Mouse (Mus musculus): ENCODE results near the gene Abt1. TPM values are rescaled to one million over a fixed set of nuclear protein-coding genes. Genes with fewer than 3 reads are reported as not detected.

Gene Abt1
- polyA plus RNA-seq, 1 experiment from 2014 or later: 9.3 TPM

GRCm38 (mm10) chr13:23462063-23462462 lies 38.4 kb upstream of the Abt1 start:
- 81% methylated on average over 4 of the region's 4 CpGs for WGBS
- peaks cover 14% of the 10 kb centered on the region; the same call in 1 of the 2 replicates for H3K27me3 ChIP-seq (ENCODE audit: control insufficient read depth, insufficient read depth, low read length)

GRCm38 (mm10) chr13:23459264-23459846 lies 35.7 kb upstream of the Abt1 start:
- Histone ChIP-seq H3K4me2 (ENCODE audit: low read length) (no peak overlapping the region), H3K36me3 (ENCODE audit: control insufficient read depth, insufficient read depth, low read length) (no peaks in the 10 kb centered on the region), H3K27ac (replicated peaks; ENCODE audit: low read depth, low read length) (no peak overlapping the region), H3K9me3 (ENCODE audit: control insufficient read depth, low read length) (no peaks in the 10 kb centered on the region), H3K9ac (replicated peaks; ENCODE audit: low read length) (no peak overlapping the region), H3K4me3 (replicated peaks; ENCODE audit: low read depth, low read length) (no peak overlapping the region), H3K27me3 (ENCODE audit: control insufficient read depth, insufficient read depth, low read length) (no peaks in the 10 kb centered on the region), H3K4me1 (ENCODE audit: control insufficient read depth, insufficient read depth, low read length) (no peaks in the 10 kb centered on the region)
- DNase-seq (no peak), ATAC-seq (ENCODE audit: low FRiP score, low TSS enrichment) (no peak)
- 20% methylated on average over 15 of the region's 15 CpGs for WGBS

More at GRCm38 (mm10) chr13:23462063-23462462, 38.4 kb upstream of the Abt1 start:
- Histone ChIP-seq H3K9ac (replicated peaks; ENCODE audit: low read length) (no peak overlapping the region), H3K4me2 (ENCODE audit: low read length) (no peak overlapping the region), H3K36me3 (ENCODE audit: control insufficient read depth, insufficient read depth, low read length) (no peaks in the 10 kb centered on the region), H3K4me1 (ENCODE audit: control insufficient read depth, insufficient read depth, low read length) (peaks cover 11% of the 10 kb centered on the region), H3K27ac (replicated peaks; ENCODE audit: low read depth, low read length) (no peak overlapping the region), H3K9me3 (ENCODE audit: control insufficient read depth, low read length) (no peaks in the 10 kb centered on the region), H3K4me3 (replicated peaks; ENCODE audit: low read depth, low read length) (no peak overlapping the region)
- DNase-seq (no peak), ATAC-seq (ENCODE audit: low FRiP score, low TSS enrichment) (no peak)

- ATAC-seq (ENCODE audit: low FRiP score, low TSS enrichment) (no peak), DNase-seq (no peak)
- peak overlapping the region; percentile 33; the same call in 1 of the 2 replicates for H3K27ac ChIP-seq (replicated peaks; ENCODE audit: low read depth, low read length)
- peak overlapping the region; percentile 61; the same call in 1 of the 2 replicates for H3K9ac ChIP-seq (replicated peaks; ENCODE audit: low read length)
- 0 out of 2 replicates have a peak, but pooled peaks cover 2% of the 10 kb centered on the region for H3K4me1 ChIP-seq (ENCODE audit: control insufficient read depth, insufficient read depth, low read length)
- H3K4me2 ChIP-seq (ENCODE audit: low read length): peak overlapping the region; percentile 52
- H3K36me3 ChIP-seq (ENCODE audit: control insufficient read depth, insufficient read depth, low read length): no peaks in the 10 kb centered on the region
- H3K9me3 ChIP-seq (ENCODE audit: control insufficient read depth, low read length): no peaks in the 10 kb centered on the region
- under 1% methylated on average over 9 of the region's 9 CpGs for WGBS
- H3K4me3 ChIP-seq (replicated peaks; ENCODE audit: low read depth, low read length): peak overlapping the region; percentile 63
- no peaks in the 10 kb centered on the region for H3K27me3 ChIP-seq (ENCODE audit: control insufficient read depth, insufficient read depth, low read length)
These were observed 30.3 kb upstream of the Abt1 start for GRCm38 (mm10) chr13:23453926-23454325.

DNA sequence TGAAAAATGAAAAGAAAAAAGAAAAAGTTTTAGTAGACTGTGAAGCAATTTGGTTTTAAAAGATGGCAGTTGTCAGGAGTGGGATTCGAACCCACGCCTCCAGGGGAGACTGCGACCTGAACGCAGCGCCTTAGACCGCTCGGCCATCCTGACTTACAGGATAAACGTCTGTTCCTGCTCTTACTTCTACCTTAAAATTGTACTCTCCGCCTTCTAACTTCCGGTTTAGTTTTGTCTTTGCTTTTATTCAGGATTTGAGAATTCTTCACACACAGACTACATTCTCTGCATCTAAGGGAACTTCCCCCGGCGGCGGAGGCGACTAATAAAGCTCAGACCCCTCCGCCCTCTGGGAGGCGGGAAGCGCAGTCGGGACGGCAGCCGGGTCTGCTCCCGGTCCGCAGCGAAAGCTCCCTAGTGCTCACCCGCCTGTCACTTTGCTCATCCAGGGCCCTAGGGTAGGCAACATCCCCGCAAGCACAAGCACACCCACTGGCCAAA lies 29.7 kb upstream of the Abt1 start:
- H3K27ac ChIP-seq (replicated peaks; ENCODE audit: low read depth, low read length): peak overlapping the region; percentile 33; the same call in 1 of the 2 replicates
- ATAC-seq (ENCODE audit: low FRiP score, low TSS enrichment) (peak; percentile 87), DNase-seq (peak; percentile 90)
- H3K4me1 ChIP-seq (ENCODE audit: control insufficient read depth, insufficient read depth, low read length): 0 out of 2 replicates have a peak, but pooled peaks cover 5% of the 10 kb centered on the region
- under 1% methylated on average over 25 of the region's 25 CpGs for WGBS
- peak overlapping the region; percentile 52 for H3K4me2 ChIP-seq (ENCODE audit: low read length)
- peak overlapping the region; percentile 63 for H3K4me3 ChIP-seq (replicated peaks; ENCODE audit: low read depth, low read length)
- no peaks in the 10 kb centered on the region for H3K36me3 ChIP-seq (ENCODE audit: control insufficient read depth, insufficient read depth, low read length)
- no peaks in the 10 kb centered on the region for H3K9me3 ChIP-seq (ENCODE audit: control insufficient read depth, low read length)
- H3K27me3 ChIP-seq (ENCODE audit: control insufficient read depth, insufficient read depth, low read length): no peaks in the 10 kb centered on the region
- peak overlapping the region; percentile 61 for H3K9ac ChIP-seq (replicated peaks; ENCODE audit: low read length)

DNA sequence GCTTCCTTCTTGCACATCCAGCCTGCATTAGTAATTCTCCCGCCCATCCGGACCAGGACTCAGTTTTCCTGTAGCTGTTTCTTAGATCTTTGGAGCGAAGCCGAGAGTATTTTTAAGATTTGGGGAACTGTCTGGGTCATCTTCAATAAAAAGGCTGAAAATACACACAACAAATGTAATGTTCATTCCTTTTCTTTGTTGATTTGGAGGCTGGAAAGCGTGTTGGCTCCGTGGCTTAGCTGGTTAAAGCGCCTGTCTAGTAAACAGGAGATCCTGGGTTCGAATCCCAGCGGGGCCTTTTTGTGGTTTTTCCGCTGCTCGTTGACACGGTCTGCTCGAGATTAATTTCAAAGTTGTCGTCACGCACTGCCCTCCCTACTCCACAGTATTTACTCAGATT lies 26.7 kb upstream of the Abt1 start:
- DNase-seq: peak; percentile 96
- H3K9me3 ChIP-seq (ENCODE audit: control insufficient read depth, low read length): no peaks in the 10 kb centered on the region
- H3K4me2 ChIP-seq (ENCODE audit: low read length): peak overlapping the region; percentile 77
- H3K27ac ChIP-seq (replicated peaks; ENCODE audit: low read depth, low read length): peak overlapping the region; percentile 72
- ATAC-seq (ENCODE audit: low FRiP score, low TSS enrichment): peak; percentile 27; the same call in 1 of the 2 replicates
- peak overlapping the region; percentile 53 for H3K4me3 ChIP-seq (replicated peaks; ENCODE audit: low read depth, low read length)
- H3K4me1 ChIP-seq (ENCODE audit: control insufficient read depth, insufficient read depth, low read length): 0 out of 2 replicates have a peak, but pooled peaks cover 5% of the 10 kb centered on the region
- H3K9ac ChIP-seq (replicated peaks; ENCODE audit: low read length): peak overlapping the region; percentile 50
- 0% methylated on average over 15 of the region's 15 CpGs for WGBS
- H3K27me3 ChIP-seq (ENCODE audit: control insufficient read depth, insufficient read depth, low read length): no peaks in the 10 kb centered on the region
- H3K36me3 ChIP-seq (ENCODE audit: control insufficient read depth, insufficient read depth, low read length): no peaks in the 10 kb centered on the region

DNA sequence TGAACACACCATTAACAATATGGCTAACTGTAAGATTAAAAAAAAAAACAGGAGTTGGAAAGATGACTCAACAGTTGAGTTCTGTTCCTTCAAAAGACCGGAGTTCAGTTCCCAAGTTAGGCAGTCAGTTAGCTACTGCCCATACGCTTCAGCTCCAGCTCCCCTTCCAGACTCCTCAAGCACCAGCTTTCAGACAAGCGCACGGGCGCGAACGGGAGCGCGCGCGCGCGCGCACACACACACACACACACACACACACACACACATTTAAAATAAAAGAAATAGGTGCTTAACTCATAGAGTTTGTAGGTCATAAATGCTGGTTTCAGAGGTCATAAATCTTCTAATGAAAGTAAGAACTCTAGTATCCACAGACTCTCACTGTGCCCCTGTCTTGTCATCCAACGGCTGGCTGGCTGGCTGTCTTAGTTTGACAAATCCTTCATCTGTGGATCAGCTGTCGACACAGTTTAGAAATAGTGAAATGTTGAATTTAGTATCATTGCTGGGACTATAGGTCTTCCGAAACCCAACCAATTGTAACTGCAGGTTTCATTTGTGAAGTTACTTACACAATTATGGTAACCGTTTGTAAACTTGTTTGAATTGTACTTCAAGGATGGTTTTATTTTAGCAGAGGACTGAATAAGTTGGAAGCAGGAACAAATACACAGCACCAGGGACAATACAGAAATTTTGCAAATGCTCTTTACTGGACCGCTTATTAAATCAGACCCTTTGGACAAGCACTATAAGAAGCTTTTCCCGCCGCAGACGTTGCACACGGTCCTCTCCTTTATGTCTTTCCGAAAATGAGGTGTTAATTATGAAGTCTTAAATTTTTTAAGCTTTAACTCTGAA lies 25.8 kb upstream of the Abt1 start:
- peak; percentile 84 for DNase-seq
- H3K36me3 ChIP-seq (ENCODE audit: control insufficient read depth, insufficient read depth, low read length): no peaks in the 10 kb centered on the region
- H3K27ac ChIP-seq (replicated peaks; ENCODE audit: low read depth, low read length): 0 out of 2 replicates have a peak overlapping the region, but pooled peaks have one; percentile 17
- peaks cover 9% of the 10 kb centered on the region for H3K4me1 ChIP-seq (ENCODE audit: control insufficient read depth, insufficient read depth, low read length)
- ATAC-seq (ENCODE audit: low FRiP score, low TSS enrichment): no peak
- no peaks in the 10 kb centered on the region for H3K27me3 ChIP-seq (ENCODE audit: control insufficient read depth, insufficient read depth, low read length)
- no peaks in the 10 kb centered on the region for H3K9me3 ChIP-seq (ENCODE audit: control insufficient read depth, low read length)
- peak overlapping the region; percentile 50 for H3K9ac ChIP-seq (replicated peaks; ENCODE audit: low read length)
- under 1% methylated on average over 24 of the region's 24 CpGs for WGBS
- H3K4me3 ChIP-seq (replicated peaks; ENCODE audit: low read depth, low read length): peak overlapping the region; percentile 53
- H3K4me2 ChIP-seq (ENCODE audit: low read length): peak overlapping the region; percentile 77

DNA sequence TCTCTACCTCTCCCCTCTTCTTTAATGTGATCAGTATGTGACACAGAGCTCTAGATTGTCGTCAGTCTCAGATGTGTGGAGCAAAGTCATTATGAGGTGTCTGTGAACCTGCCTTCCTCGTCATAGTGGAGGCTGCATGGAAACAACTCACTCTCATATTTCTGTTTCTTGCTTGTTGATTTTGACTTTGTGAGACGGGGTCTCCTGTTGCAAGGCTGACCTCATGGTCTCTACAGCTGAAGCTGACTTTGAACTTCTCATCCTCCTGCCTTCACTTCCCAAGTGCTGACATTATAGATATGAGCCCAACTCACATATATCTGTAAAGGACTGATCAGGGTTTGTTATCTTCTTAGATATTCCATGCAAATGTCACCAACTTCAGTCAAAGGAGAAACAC lies 25.1 kb upstream of the Abt1 start:
- H3K27ac ChIP-seq (replicated peaks; ENCODE audit: low read depth, low read length): no peak overlapping the region
- no peak overlapping the region for H3K9ac ChIP-seq (replicated peaks; ENCODE audit: low read length)
- WGBS: 64% methylated on average over 3 of the region's 3 CpGs

GRCm38 (mm10) chr13:23446498-23446952 lies 22.9 kb upstream of the Abt1 start:
- DNase-seq (peak; percentile 94), ATAC-seq (ENCODE audit: low FRiP score, low TSS enrichment) (peak; percentile 67)
- no peaks in the 10 kb centered on the region for H3K36me3 ChIP-seq (ENCODE audit: control insufficient read depth, insufficient read depth, low read length)
- WGBS: under 1% methylated on average over 16 of the region's 16 CpGs
- H3K9ac ChIP-seq (replicated peaks; ENCODE audit: low read length): peak overlapping the region; percentile 30; the same call in 1 of the 2 replicates
- H3K4me2 ChIP-seq (ENCODE audit: low read length): peak overlapping the region; percentile 70
- peak overlapping the region; percentile 62 for H3K4me3 ChIP-seq (replicated peaks; ENCODE audit: low read depth, low read length)
- H3K27ac ChIP-seq (replicated peaks; ENCODE audit: low read depth, low read length): peak overlapping the region; percentile 97
- H3K4me1 ChIP-seq (ENCODE audit: control insufficient read depth, insufficient read depth, low read length): peaks cover 15% of the 10 kb centered on the region
- no peaks in the 10 kb centered on the region for H3K9me3 ChIP-seq (ENCODE audit: control insufficient read depth, low read length)
- H3K27me3 ChIP-seq (ENCODE audit: control insufficient read depth, insufficient read depth, low read length): no peaks in the 10 kb centered on the region

More for the DNA sequence above, 25.1 kb upstream of the Abt1 start:
- Histone ChIP-seq H3K4me3 (replicated peaks; ENCODE audit: low read depth, low read length) (peak overlapping the region; percentile 53), H3K36me3 (ENCODE audit: control insufficient read depth, insufficient read depth, low read length) (no peaks in the 10 kb centered on the region), H3K9me3 (ENCODE audit: control insufficient read depth, low read length) (no peaks in the 10 kb centered on the region), H3K4me2 (ENCODE audit: low read length) (peak overlapping the region; percentile 77), H3K27me3 (ENCODE audit: control insufficient read depth, insufficient read depth, low read length) (no peaks in the 10 kb centered on the region), H3K4me1 (ENCODE audit: control insufficient read depth, insufficient read depth, low read length) (peaks cover 15% of the 10 kb centered on the region)
- ATAC-seq (ENCODE audit: low FRiP score, low TSS enrichment) (no peak), DNase-seq (no peak)
